Mouse (Mus musculus): ENCODE results near the gene Esrrb.

The Esrrb gene

GRCm38 (mm10) chr12:86497126-86497525 is 136.2 kb downstream of the Esrrb start:
- DNase-seq (ENCODE audit: low spot score in 2 of 2): no peak

- DNase-seq (ENCODE audit: low spot score in 2 of 2): peak; percentile 70 to 77
These were observed 137.8 kb downstream of the Esrrb start for GRCm38 (mm10) chr12:86498765-86499164.

GRCm38 (mm10) chr12:86501728-86502127 is 140.8 kb downstream of the Esrrb start:
- DNase-seq (ENCODE audit: low spot score in 2 of 2): no peak

- no peak for DNase-seq (ENCODE audit: low spot score in 2 of 2)
These were observed 143.0 kb downstream of the Esrrb start for GRCm38 (mm10) chr12:86503921-86504320.

- DNase-seq (ENCODE audit: low spot score in 2 of 2): no peak
These were observed 143.4 kb downstream of the Esrrb start for GRCm38 (mm10) chr12:86504321-86504720.

- no peak for DNase-seq (ENCODE audit: low spot score in 2 of 2)
These were observed 146.8 kb downstream of the Esrrb start for GRCm38 (mm10) chr12:86507741-86508140.

- DNase-seq (ENCODE audit: low spot score in 2 of 2): no peak
These were observed 147.5 kb downstream of the Esrrb start for GRCm38 (mm10) chr12:86508313-86508988.

GRCm38 (mm10) chr12:86509295-86510279 is 148.7 kb downstream of the Esrrb start:
- DNase-seq (ENCODE audit: low spot score in 2 of 2): no peak

GRCm38 (mm10) chr12:86512335-86512734 is 151.4 kb downstream of the Esrrb start:
- DNase-seq (ENCODE audit: low spot score in 2 of 2): no peak

GRCm38 (mm10) chr12:86513596-86513995 is 152.7 kb downstream of the Esrrb start:
- no peak for DNase-seq (ENCODE audit: low spot score in 2 of 2)

GRCm38 (mm10) chr12:86516602-86517001 is 155.7 kb downstream of the Esrrb start:
- no peak for DNase-seq (ENCODE audit: low spot score in 2 of 2)

- DNase-seq (ENCODE audit: low spot score in 2 of 2): no peak
These were observed 156.8 kb downstream of the Esrrb start for GRCm38 (mm10) chr12:86517721-86518120.

GRCm38 (mm10) chr12:86518746-86519145 is 157.8 kb downstream of the Esrrb start:
- peak; percentile 51 to 64 for DNase-seq (ENCODE audit: low spot score in 2 of 2)

- no peak for DNase-seq (ENCODE audit: low spot score in 2 of 2)
These were observed 173.4 kb downstream of the Esrrb start for GRCm38 (mm10) chr12:86534283-86534682.

GRCm38 (mm10) chr12:86537799-86538198 is 176.9 kb downstream of the Esrrb start:
- DNase-seq (ENCODE audit: low spot score in 2 of 2): no peak

- DNase-seq (ENCODE audit: low spot score in 2 of 2): no peak
These were observed 177.8 kb downstream of the Esrrb start for GRCm38 (mm10) chr12:86538711-86539110.

GRCm38 (mm10) chr12:86539511-86539910 is 178.6 kb downstream of the Esrrb start:
- DNase-seq (ENCODE audit: low spot score in 2 of 2): no peak

GRCm38 (mm10) chr12:86547808-86548207 is 186.9 kb downstream of the Esrrb start:
- DNase-seq (ENCODE audit: low spot score in 2 of 2): no peak

- DNase-seq (ENCODE audit: low spot score in 2 of 2): no peak
These were observed 192.1 kb downstream of the Esrrb start for GRCm38 (mm10) chr12:86553037-86553436.

GRCm38 (mm10) chr12:86556796-86557517 is 196.0 kb downstream of the Esrrb start:
- DNase-seq (ENCODE audit: low spot score in 2 of 2): no peak

GRCm38 (mm10) chr12:86558889-86559288 is 198.0 kb downstream of the Esrrb start:
- DNase-seq (ENCODE audit: low spot score in 2 of 2): no peak

- no peak for DNase-seq (ENCODE audit: low spot score in 2 of 2)
These were observed 201.8 kb downstream of the Esrrb start for GRCm38 (mm10) chr12:86562705-86563104.

All from right cerebral cortex, adult 2 months (tissue).